Mouse (Mus musculus) adrenal gland, adult (tissue): ENCODE results near the gene Rab3c.

Experiments
- DNase-seq, 2 experiments: peaks; one replicate each; pipeline ENCODE4 v3.0.0; 2022 to 2023; ENCODE audit warnings: low spot score in 1 of 2; ENCODE audit not compliant: inconsistent age in 2 of 2

The Rab3c gene

DNA sequence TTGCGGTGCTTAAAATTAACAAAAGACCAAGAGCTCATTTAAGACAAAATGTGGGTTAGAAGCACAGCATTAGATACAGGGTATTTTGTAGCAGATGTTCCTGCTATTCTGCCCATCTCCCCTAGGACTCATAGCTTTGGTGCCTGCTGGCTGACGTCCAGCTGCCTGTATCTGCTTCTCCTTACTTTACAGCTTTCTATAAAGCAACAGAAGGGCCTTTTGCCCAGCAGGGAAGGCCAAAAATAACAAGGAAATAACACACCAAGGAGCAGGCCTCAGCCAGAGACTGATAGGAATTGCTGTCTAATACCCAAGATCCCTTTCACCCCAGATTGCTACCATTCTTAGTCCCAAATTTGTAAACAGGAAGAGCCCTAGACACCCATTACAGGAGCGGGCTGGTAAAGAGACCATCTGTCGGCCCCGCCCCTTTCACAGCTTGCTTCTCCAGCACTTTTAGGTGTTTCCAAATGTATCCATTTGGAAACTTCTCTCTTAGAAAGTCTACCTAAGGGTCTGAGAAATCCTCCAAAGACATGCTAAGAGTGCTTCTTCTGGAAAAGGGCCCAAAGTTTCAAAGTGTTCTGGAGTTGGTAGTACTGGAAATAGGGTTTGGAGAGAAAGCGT, 183.3 kb downstream of the Rab3c start:
- no peak for DNase-seq

DNA sequence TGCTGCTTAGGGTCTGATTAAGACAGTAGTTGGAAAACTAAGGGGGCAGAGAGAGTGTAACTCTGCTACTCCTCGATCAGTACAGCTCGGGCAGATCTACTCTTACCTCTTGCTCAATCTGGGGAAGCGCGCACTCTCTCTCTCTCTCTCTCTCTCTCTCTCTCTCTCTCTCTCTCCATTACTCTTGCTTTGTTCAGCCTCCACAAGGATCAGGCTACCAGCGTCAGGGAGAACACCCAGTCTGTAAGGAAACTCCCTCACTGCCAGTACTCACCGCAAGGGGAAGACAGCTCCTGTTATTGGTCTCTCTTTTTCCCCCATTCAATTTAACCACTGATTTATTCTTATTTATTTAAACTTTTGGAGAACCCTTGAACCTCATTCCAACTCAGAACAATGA, 185.8 kb downstream of the Rab3c start:
- no peak for DNase-seq

DNA sequence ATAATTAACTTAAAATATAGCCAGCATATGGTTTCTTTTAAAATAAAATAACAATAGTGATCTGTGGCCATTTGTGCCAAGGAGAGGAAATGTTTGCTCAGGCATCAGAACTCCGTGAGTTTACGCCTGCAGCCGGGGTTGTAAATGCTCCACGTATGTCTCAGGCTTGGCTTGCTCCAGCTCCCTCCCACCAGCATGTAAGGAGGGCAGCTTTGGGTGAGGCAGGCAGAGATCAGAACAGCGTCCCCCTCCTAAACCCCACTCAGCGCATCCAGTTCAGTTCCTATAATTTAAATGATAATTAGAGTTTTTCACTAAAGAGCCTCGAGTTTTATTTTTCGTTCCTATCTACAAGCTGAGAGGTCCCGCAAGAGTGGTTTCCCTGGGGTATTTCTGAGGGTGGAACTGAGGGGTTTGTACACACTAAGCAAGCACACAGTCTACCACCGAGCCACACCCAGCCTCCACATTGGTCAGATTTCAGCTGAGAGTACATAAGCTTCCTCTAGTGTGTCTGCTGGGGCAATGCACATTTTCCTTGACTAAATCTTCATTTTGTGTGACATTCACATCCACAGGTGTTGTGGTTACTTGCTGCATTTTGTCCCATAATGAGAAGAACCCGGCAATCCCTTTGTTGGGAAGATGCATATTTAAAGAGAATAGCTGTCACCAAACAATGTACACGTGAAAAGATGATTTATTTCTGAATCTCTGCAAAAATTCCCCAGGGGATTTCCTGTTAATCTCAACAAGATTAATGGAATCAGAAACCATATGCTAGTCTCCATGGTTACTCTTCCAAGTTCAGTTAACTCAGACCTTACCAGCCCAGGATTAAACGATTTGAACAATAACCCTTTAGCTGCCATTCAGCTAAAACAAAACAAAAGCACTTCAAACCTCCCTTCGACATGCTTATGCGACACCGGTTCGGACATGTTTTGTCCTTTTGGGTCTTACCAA, 186.8 kb downstream of the Rab3c start:
- DNase-seq = no peak

DNA sequence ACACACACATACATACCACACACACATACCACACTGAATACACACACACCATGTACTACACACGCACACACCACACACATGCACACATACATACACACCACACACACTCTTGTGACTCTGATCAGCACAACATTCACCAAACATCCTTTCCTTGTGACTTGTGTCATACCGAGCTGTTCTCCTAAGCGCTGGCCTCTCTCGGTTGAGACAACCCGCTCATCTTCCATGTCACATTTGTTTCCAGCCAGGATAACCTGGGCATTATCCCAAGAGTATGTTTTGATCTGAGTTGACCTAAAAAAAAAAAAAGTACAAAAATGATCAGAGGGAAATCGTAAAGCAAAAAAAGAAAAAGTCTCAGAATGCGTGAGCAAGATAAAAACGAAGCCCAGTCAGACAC, 196.8 kb downstream of the Rab3c start:
- DNase-seq = no peak

DNA sequence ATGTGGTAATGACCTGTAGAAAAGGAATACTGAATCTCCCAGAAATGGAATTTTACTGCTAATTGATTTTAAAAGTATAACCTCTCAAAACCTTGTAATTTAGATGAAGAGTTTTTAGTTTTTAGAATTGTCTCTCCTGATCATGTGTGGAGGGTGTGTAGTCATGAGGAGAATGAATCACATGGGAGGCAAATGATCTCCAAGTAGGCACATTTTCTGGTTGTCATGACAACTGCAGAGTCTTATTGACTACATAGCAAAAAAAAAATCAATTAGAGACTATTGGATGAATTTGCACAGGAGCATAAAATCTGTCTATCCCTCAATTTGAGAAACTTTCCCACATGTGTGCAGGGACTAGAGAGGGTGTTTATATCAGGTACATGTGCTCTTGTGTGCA, 199.6 kb downstream of the Rab3c start:
- DNase-seq = no peak

DNA sequence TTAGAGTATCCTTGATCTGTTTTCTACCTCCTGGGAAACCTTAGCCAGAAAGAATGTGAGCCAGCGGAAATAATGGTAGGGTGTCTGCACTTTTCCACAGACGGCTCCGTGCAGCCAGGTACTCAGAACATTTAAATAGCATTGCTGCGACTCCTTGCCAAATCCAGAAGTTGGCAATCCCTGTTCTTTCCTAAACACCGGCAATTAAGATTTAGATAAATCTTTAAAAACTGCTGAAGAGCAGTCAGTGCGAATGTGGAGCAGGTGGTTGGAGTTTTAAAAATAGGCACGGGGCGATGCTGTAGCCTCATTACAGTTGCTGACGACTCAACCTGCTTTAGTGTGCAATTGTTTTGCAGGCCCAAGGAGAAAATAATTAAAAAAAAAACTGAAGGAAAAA, 205.2 kb downstream of the Rab3c start:
- no peak for DNase-seq

DNA sequence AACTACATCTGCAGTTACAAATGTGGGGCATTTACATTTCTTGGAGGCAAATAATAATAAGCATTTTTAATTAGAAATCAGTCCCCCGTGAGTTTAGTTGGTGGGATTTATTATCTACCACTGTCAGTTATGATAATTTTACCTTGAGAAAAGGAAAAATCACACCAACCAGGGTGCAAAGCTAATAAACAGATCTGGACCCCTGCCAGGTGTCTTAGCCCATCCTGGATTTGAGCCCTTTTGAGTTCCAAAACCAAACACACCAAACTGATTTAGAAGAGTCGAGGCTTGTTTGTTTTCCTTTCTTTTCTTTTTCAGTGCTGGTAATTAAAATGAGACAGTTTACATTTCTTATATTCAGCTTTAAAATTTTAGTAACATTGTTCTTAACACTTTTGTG, 206.6 kb downstream of the Rab3c start:
- DNase-seq = no peak

DNA sequence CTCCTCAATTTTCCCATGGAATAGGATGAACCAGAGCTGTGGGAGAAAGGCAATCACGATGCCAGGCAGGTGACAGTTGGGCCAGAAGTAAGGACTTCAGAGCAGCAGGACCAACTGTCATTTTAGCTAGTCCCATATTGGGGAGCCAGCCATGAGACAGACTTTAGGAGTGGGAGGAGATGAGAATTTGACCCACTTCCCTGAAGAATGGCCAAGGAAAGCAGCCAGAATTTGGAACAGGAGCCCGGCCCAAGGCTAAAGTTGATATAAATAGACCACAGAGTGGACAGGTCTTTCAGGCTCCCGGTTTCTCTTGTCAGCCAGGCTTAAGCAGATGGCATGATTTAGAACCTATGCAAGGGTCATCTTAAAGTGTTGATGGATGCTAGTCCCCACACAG, 213.6 kb downstream of the Rab3c start:
- DNase-seq = peak; percentile 10 to 65

DNA sequence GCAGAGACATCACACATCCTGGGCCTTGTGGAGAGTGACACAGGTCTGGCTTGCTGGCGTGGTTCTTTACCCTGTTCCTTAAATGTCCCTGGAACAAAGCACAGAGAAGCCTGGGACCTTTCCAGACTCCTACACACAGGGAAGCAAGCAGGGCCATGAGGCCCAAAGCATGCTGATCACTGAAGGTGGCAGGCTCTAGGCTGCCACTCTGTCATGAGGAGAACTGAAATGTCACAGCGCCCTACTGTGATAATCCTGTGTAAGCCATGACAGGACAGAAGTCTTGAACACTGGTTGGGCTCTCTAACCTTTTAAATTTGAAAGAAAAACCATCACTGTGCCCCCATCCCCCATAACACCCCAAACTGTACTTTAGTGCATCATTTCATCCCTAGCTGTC, 214.1 kb downstream of the Rab3c start:
- no peak for DNase-seq

DNA sequence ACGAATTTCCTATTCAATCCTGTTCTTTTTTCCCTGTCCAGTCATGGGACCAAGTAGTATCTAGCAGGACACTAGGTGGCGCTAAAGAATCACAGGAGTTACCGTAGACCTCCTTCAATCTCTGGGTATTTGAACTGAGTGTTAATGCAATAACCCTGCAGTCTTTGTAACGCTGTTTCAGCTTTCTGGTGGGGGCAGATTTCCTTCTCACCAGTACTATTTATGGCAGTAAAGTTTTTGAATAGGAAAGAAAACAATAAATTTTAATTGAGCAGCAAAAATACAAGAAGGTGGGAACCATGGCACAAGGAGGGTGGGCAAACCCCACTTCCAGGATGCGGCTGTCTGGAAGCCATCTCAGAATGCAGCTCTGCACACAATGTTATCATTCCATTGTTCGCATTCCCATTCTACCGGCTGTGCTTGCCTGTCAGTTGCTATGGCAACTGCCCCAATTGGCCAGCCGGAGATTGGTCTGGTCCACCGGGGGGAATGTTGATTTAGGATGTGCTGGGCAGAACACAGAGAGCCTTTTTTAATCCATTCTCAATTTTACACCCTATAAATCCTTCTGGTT, 217.9 kb downstream of the Rab3c start:
- DNase-seq = peak; percentile 41 to 87

DNA sequence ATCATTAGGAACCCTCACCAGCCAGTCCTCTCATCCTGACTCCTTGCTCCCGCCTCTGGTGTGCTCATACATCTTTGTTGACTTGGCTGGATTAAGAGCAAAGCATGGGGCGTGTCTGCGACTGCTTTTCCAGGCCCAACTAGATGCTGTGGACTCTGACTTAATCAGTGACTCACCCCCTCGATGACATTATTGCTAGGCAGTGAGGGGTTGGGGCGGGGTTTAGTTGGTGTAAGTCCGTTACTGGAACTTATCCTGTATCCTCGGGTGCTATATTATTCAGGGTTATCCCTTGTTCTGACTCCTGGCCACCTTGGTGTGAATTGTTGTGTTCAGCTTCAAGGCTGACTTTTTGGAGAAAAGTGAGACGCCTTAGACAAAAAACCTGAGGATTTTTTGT, 218.5 kb downstream of the Rab3c start:
- peak; percentile 19 to 50 for DNase-seq

DNA sequence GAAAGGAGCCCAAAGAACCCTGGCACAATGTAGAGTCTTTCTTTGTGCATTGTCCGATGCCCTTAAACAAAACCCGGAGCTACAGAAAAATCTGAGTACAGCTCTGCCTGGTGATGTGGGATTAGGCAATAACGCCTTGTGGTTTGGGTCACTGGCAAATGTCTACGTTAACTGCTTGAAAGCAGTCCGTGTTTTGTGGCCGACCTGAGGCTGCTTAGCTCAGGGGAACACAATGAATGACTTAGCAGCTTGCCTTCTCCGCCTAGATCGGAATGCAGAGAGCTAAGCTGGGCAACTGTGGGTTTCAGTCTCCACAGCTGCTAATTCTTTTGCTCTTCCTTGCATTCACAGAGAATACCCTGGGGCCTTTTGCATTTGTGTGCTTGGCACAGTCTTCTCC, 226.3 kb downstream of the Rab3c start:
- DNase-seq = no peak

DNA sequence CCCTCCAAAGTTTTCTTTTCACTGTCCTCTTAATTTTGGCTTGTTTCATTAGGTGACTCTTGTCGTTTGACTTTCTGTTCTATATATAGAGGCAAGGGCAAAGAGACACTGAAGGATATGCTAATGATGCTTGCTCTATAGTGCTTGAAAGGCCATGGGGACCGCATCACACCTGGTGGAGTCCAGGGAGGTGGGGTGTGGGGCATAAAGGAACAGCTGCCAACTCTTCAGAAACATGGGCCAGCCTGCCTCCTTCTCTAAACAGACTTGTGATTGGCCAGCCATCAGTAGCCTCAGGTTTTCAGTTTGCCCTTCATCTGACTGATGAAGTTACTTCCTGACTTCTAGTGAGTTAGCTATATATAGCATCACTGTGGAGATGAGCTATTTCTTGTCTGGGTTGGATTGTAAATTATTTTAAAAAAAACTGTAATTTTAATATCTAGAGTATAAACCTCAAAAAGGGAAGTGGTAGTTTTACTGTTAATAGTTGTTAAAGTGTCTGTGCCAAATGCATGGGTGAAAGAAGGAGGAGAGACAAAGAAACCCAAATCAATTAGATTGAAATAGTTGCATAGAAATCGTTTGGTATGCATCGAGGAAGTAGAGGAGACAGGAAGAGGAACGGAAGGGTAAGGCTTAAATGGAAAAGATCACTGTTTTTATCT, 231.9 kb downstream of the Rab3c start:
- no peak for DNase-seq

DNA sequence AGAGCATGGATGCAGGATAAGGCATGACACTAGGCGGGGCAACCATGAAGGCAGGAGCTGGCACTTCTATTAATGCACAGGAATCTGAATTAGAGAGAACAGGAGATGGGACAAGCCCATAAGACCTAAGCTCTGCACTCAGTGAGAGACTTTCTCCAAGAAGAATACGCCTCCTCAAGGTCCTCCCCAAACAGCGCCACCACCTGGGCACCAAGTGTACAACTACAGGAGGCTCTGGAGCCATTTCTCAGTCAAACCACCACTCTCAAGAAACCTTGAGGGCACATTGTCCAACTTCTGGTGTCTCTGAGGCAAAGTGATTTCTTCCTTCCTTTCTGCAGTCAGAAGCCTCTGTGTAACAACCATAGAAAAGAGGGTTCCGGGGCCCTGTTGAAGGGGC, 236.4 kb downstream of the Rab3c start:
- DNase-seq = no peak

DNA sequence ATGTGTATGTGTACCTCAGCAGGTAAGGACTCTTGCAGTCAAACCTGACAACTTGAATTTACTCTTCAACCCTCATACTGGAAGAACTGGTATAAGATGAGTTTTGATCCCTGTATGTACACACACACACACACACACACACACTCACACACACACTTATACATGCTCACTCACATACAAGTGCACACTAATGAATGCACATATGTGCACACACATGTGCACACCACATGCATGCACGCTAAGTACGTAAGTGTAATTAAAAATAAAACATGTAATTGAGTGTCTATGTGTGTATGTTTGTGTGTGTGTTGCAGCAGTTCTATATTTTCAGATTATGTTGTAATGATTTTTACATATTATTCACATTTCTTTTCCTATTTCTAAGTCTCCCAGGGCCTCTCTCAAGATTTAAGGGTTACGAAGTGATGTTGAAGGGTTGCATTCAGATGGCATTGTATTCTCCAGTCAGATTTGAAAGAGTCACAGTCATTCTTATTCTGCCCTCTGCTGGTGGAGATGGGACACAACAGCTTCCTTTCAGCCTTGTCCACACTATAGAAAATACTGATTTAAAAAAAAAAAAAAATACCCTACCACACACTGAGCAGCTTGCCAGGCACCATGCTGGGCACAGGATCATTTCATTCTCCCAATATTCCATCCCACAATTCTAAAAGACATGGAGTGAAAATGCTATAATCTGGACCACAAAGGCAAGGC, 240.9 kb downstream of the Rab3c start:
- DNase-seq = peak in 1 of 2 experiments; percentile 63

DNA sequence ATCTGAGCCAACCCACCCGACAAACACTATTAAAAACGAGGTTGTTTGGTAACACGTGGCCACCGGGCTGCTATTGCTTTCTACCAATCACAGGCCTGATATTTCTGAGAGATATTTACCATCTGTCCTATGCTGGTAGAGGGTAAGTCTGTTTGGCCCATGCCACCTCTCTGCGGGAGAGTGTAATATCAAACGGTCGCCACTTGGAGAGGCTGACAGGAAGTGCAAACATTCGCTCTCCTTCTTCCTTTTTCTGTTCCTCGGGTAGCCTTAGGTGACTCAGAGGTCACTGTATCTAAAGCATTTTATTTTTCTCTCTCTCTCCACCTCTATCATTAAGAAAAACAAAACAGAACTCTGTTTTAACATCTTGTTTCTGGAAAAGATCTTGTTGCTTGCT, 241.6 kb downstream of the Rab3c start:
- no peak for DNase-seq

DNA sequence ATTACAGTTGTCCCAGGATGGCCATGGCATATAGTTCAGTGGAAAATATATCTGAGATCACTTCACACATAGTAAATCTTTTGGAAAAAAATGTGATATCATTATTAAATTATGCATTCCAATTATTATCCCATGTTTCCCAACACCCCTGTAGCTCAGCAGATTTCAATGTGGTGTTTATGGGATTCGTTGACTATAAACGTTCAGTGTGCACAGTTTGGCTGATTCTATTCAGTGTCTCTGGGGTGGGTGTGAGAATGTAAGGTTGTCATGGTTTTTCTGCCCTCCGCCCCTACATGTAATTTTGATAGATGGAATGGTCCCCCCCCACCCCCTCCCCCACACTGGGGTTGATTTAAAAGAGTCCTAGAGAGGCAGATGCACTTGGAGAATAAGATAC, 242.3 kb downstream of the Rab3c start:
- no peak for DNase-seq

DNA sequence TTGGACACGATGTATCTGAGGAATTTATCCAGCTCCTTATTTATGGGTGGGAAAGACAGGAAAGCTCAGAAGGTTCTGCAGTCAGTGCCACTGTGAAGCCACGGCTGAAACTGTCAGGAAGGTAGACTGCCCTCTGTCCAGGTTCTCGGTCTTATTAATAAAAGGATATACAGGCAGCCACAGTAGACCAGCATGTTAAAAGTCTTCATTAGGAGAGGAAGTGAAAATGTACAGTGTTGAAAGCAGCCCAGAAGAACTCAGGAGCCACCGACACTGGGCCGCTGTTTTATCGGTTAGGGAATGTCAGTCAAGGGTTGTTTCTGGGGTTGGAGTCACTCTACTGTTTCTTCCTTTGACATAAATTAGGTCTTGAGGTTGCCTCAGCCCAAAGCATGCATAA, 245.9 kb downstream of the Rab3c start:
- DNase-seq = no peak

DNA sequence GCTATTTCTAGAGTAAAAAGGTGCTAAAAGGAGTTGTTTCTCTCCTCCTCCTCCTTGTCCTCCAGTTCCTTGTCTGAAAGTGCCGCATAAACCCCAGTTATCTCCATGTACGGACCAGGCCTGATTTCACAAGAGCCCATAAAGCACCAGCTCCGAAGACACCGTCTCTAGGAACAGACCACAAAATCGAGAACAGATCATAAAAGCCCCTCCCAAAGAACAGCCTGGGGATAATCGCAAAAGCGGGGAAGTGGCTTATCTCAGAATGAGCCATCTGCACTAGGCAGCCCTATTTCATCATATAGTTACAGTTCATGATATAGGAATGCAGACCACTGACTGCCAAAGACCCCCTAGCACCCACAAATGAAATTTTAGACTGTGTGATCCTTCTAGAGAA, 246.8 kb downstream of the Rab3c start:
- no peak for DNase-seq

DNA sequence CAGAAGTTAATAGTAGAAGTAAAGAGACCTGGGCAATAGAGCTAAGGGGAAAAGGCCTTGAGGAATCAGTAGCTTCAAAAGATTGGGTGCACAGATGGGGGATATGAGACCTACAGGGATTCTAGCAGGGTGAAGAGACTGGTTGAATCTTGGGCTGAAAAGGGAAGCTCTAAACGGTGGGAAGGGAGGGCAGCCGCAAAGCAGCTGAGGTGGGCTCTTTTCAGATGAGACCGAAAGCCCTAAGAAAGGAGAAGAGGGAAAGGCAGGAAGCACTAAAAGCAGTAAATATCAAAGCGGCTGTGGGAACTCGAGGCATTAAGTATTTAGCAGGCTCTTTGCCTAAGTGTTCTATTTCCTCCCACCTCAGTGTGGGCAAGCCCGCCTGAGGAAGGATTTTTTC, 248.9 kb downstream of the Rab3c start:
- DNase-seq = no peak

DNA sequence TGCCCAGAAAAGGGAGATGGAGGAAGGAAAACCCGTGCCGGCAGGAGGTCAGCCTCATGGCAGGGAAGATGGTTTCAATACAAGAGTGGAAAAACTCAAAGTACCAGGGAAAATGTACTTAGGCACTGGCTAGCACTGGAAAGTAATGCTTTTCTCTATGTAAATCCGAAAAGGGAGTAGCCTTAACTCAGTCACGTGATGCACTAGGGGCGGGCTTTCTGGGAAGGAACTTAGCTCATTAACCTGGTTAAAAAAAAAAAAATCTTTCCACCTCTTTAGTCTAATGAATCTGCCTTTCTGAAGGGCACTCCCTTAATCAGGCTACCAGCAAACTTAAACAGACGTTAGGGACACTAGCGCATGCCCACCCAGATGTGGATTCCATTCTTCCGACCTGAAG, 249.7 kb downstream of the Rab3c start:
- DNase-seq = no peak
